Mouse (Mus musculus) erythroid progenitor cell, adult 5-6 weeks (primary cell): ENCODE measurements around the gene Ak2. TPM values are rescaled to one million over a fixed set of nuclear protein-coding genes. Genes with fewer than 3 reads are reported as not detected.

Source experiments
- total RNA-seq, 2 experiments: library from RNA; stranded (forward) in 1 of 2; stranded (reverse) in 1 of 2; fragments of 150-400 nt in 1 of 2; fragments of 186-747, 209-891 nt in 1 of 2; gene quantifications; 2 replicates each; pipeline versions ENCODE4 v1.2.3 to v1.2.4; 2015 to 2017; ENCODE audit warnings: low replicate concordance in 2 of 2

Ak2 gene
- total RNA-seq, 2 experiments from 2014 or later: 25.0 to 36.9 TPM

Other genes with a start within 250 kb of the Ak2 start
- not detected in 2 replicates for gene A3galt2, start 236.6 kb upstream of the Ak2 start, total RNA-seq (2015; ENCODE audit: low replicate concordance)
- 0.08 TPM in 1 of 2 replicates, not detected in the other for gene A3galt2, start 236.6 kb upstream of the Ak2 start, total RNA-seq (2017; ENCODE audit: low replicate concordance)
- gene Zfp362, start 185.9 kb upstream of the Ak2 start, total RNA-seq (2015; ENCODE audit: low replicate concordance): 8.6 and 10.5 TPM in 2 replicates
- 0.08 and 0.26 TPM in 2 replicates for gene Zfp362, start 185.9 kb upstream of the Ak2 start, total RNA-seq (2017; ENCODE audit: low replicate concordance)
- gene Trim62, start 108.4 kb upstream of the Ak2 start, total RNA-seq (2015; ENCODE audit: low replicate concordance): 0.36 TPM in 1 of 2 replicates, not detected in the other
- gene Trim62, start 108.4 kb upstream of the Ak2 start, total RNA-seq (2017; ENCODE audit: low replicate concordance): 0.90 TPM in 1 of 2 replicates, not detected in the other
- 3.4 TPM in 1 of 2 replicates, not detected in the other for gene Azin2, start 29.5 kb upstream of the Ak2 start, total RNA-seq (2015; ENCODE audit: low replicate concordance)
- gene Azin2, start 29.5 kb upstream of the Ak2 start, total RNA-seq (2017; ENCODE audit: low replicate concordance): not detected in 2 replicates
- gene Rnf19b, start 66.3 kb downstream of the Ak2 start, total RNA-seq (2015; ENCODE audit: low replicate concordance): 5.4 and 5.9 TPM in 2 replicates
- gene Rnf19b, start 66.3 kb downstream of the Ak2 start, total RNA-seq (2017; ENCODE audit: low replicate concordance): 15.3 and 22.7 TPM in 2 replicates
- gene Tmem54, start 113.6 kb downstream of the Ak2 start, total RNA-seq (2015; ENCODE audit: low replicate concordance): not detected in 2 replicates
- gene Tmem54, start 113.6 kb downstream of the Ak2 start, total RNA-seq (2017; ENCODE audit: low replicate concordance): not detected in 2 replicates
- not detected in 2 replicates for gene Hpca, start 130.1 kb downstream of the Ak2 start, total RNA-seq (2015; ENCODE audit: low replicate concordance)
- not detected in 2 replicates for gene Hpca, start 130.1 kb downstream of the Ak2 start, total RNA-seq (2017; ENCODE audit: low replicate concordance)
- gene Fndc5, start 145.0 kb downstream of the Ak2 start, total RNA-seq (2015; ENCODE audit: low replicate concordance): 0.72 TPM in 1 of 2 replicates, not detected in the other
- 0.38 and 0.39 TPM in 2 replicates for gene Fndc5, start 145.0 kb downstream of the Ak2 start, total RNA-seq (2017; ENCODE audit: low replicate concordance)
- 6.8 and 29.8 TPM in 2 replicates for gene S100pbp, start 197.8 kb downstream of the Ak2 start, total RNA-seq (2015; ENCODE audit: low replicate concordance)
- 8.1 and 11.6 TPM in 2 replicates for gene S100pbp, start 197.8 kb downstream of the Ak2 start, total RNA-seq (2017; ENCODE audit: low replicate concordance)
- gene Yars, start 197.8 kb downstream of the Ak2 start, total RNA-seq (2015; ENCODE audit: low replicate concordance): 21.0 and 29.9 TPM in 2 replicates
- gene Yars, start 197.8 kb downstream of the Ak2 start, total RNA-seq (2017; ENCODE audit: low replicate concordance): 25.3 and 61.2 TPM in 2 replicates